Mouse (Mus musculus) gastrocnemius, postnatal 14 days (tissue): ENCODE results near the gene Acvr2b. TPM values are rescaled to one million over a fixed set of nuclear protein-coding genes. Genes with fewer than 3 reads are reported as not detected.

Experiments
- DNase-seq: peaks from one replicate; pipeline ENCODE4 v3.0.0; 2021; ENCODE audit warnings: mixed read lengths
- intact Hi-C: fragments of 180-260 bp; cut with DNase I; formaldehyde crosslinking; loops from one replicate; pipeline ENCODE4 v1.15.1; 2025; ENCODE audit warnings: low total_unique reads
- total RNA-seq, 2 experiments: library from RNA; stranded (reverse); gene quantifications; 2 replicates each; pipeline ENCODE4 v1.2.3; 2021

Gene Acvr2b
- total RNA-seq, 2 experiments from 2014 or later: 6.5 to 7.3 TPM

DNA sequence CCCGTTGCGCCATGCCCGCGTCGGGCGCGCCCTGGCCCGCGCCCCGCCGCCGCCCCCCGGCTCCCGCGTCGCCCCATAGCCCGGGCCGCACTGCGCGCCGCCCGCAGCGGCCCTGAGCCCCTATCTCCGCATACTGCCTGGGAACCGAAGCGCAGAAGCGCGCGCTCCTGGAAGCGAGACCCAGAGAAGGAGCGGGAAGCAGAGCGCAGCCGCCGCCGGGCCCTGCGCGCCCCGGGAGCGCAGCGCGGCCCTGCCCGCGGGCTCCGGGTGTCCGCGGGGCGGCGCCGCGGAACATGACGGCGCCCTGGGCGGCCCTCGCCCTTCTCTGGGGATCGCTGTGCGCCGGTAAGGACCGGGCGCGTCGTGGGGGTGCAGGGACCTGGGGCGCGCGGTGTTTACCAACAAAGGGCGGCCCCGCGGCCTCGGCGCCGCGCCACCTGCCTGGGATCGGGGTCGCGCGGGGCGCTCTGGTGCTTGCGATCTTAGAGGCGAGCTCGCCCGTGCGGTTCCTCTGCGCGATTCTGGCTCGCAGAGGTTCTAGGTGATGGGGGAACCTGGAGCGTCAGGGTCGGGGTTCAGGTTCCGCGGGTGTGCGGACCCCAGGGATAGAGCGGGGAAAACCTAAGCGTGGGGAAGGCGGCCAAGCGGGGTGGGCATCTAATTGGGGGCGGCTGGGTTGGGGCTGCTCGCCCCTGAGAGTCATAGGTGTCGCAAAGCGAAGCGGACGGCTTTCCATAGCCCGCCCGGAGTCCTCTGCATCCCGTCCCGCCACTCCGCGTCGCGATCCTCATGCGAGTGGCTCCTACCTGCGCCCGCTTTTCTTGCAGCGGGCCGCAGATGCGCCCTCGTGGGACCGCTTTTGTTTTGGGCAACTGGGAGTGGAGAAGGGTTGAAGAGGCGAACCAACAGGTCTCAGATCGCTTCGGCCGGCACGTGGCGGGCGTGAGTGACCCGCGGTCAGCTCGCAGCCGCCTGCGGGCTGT lies 626 bp downstream of the Acvr2b start:
- intact Hi-C loops: no loop called here
- DNase-seq: peak; percentile 49

DNA sequence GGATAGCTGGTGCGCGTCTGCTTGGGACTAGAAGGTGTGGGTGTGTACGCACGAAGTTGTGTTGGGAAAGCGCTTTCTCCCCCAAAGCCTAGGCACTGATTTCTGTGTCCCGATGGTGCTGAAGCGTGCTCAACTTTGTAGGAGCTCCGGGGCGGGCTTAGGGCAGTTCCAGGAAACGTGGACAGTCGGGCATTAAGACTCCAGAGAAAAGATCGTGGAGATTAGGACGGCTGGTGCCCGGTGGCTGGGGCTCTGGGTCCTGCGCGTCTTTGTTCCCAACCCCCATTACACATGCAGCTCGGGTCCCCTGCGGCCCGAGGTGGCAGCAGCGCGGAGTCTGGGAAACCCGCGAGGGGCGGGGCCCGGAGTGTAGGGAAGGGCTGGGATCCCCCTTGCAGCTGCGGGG lies 1.3 kb downstream of the Acvr2b start:
- intact Hi-C loops: no loop called here
- peak; percentile 46 for DNase-seq

DNA sequence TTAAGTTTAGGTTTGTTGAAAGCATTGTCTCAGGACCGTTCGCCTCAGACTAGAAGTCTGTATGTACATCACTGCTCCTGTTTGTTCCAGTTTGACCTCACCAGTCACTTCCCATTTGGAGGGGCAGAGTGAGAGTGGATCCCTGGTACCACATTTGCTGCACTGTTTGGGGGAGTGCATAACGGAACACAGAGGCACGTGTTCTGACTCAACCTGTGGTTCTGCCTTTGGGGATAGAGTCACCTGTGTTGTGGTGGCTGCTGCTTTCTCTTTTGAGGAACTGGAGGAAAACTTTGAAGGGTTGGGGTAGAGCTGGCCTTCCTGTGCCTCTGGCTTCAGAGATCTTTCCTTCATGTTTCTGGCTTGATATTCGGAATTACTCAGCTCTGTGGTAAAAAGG lies 2.2 kb downstream of the Acvr2b start:
- intact Hi-C loops: no loop called here
- DNase-seq: no peak

DNA sequence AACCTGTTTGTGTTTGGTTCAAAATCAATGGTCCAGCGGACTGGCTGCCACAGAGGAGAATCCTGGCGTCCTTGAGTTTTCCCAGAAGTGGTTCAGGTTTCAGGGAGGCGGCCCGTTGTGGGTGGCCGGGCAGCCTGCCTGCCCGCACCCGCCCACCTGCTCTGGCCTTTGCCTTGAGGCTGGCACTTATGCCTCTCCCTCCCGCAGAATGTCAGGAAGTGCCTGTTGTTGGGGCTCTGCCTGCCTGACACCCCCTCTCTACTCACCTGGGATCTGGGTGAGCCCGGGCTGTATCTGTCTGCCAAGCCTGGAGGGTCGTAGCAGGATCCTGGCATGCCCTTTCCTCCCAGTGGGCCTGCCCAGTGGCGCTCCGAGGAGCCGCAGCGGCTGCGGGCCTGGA lies 6.0 kb downstream of the Acvr2b start:
- DNase-seq: peak; percentile 62
- intact Hi-C loops: no loop called here

DNA sequence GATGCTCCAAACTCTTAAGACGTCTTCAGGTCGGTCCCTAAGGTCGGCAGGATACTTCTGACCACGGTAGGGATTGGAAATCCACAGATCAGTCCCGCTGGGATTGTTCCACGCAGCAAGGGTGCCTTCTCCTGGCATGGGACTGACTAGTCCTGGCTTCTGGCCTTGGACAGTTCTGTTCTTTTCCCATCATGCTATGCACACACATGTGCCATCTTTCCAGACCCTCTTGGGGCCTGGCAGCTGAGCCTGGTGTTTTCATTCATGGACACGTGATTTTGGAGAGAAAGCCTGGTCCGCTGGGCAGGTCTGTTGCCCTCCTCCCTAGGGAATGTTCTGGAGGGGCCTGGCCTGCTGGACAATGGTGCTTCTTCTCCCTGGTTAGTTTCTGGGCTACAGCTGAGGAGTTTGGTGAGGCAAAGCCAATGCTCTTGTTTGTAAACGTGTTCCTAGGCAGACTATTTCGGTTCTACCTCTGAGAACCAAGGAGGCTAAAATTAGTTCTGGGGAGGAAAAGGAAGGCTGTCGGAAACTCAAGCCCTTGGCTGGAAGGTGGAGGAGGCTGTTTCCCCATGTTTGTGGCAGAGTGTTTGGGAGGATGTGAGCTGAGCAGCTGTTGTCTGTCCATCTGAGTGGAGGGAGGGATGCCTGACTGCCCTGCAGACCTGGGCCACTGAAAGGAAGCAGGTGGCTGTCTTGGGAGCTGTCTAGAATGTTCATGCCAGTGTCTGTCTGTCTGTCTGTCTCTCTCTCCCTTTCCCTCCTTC lies 7.2 kb downstream of the Acvr2b start:
- intact Hi-C loops: no loop called here
- peak; percentile 60 for DNase-seq

DNA sequence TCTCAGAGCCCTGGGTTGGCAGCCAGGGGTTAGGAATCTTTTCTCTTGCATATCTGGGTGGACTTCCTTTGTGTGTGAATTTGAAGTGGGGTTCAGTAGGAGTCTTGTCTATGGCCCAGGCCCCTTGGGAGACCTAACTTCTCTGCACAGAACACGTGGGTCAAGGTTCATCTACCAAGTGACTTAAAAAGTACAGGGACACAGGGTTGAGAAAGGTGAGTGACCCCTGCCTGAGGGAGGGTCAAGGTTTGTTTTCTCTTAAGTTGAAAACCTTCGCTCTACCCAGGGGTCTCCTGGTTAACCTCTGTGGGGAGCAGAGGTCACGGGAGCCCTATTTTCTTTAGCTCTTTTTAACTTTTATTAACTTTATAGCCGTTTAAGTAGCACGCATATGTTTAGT lies 7.9 kb downstream of the Acvr2b start:
- no peak for DNase-seq
- intact Hi-C loops: no loop called here

DNA sequence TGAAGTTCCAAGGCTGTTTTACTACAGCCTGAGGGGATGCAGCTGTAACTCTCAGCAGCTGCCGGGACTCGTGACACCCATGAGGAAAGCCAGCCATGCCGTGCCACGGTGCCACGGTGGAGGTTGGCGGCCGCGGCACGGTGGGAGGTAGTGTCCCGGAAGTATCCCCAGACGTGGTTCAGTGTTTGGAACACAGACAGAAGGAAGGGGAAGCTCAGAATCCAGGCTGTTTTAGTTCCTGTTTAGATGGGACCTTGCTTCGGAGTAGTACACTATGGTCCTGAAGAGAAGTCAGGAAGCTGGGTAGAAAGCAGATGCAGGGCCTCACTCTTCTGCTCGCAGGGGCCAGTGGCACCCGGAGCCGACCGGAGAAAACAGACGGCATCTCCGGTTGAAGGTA lies 16.1 kb downstream of the Acvr2b start:
- intact Hi-C loops: no loop called here

DNA sequence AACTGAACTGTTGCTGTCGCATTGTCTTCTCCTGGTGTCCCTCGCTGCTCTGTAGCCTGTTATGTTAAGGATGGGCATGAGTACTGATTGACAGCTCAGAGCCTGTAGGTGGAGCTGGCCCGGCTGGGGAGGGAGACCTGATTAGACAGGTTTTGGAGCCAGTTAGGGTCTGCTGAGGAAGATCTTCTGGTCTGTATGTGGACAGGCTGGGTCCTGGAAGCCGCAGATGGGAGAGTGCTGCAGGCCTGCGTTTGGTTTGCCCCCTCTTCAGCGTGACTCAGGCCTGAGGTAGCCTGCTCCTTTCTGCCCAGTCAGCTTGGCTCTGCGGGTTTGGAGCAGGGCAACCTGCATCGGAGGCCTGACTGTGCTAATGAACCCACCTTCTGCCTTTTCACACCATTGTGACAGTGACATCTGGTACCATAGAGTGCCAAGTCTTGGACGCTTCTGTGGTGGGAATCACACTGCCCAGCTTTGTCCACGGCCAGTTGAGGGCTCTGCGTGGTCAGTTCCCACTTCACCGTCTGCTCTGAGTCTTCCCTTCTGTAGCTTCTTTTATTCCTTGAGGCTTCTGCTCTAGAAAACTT lies 18.0 kb downstream of the Acvr2b start:
- intact Hi-C loops: no loop called here

More for the DNA sequence above, 16.1 kb downstream of the Acvr2b start:
- no peak for DNase-seq

DNA sequence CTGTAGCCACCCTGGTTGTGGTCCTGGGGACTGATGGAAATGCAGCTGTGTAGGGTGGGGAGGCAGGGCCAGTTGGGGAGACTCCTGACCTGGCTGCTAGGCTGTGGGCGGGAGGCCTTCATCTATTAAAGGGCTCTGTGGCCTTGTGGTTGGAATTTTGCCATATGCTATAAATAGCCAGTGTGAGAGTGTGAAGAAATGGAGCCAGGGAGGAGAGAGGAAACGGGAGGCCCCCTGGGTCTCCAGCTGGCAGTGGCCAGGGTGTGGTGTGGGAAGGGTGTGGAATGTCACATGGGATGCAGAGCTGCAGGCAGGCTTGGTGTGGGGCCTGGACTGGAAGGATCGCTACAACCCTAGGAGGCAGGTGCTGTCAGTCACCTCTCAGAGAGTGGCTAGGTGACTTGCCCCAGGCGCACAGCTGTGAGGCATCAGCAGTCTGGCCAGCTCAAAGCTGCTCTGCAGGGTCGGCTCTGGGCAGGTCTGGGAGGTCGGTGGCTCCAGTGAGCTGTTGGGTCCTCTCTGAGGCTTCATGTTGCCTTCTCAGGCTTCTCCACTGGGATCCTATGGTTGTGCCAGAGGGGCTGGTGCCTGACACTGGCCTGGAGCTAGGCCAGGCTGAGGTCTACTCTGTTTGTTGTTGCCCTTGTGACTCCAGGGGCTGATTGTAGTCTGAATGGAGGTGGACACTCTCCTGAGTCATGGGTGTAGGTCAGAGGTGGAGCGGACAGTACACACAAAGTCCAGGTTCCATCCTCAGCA lies 23.5 kb downstream of the Acvr2b start:
- intact Hi-C loops: no loop called here
- peak; percentile 76 for DNase-seq

More for the DNA sequence above, 18.0 kb downstream of the Acvr2b start:
- DNase-seq: no peak

DNA sequence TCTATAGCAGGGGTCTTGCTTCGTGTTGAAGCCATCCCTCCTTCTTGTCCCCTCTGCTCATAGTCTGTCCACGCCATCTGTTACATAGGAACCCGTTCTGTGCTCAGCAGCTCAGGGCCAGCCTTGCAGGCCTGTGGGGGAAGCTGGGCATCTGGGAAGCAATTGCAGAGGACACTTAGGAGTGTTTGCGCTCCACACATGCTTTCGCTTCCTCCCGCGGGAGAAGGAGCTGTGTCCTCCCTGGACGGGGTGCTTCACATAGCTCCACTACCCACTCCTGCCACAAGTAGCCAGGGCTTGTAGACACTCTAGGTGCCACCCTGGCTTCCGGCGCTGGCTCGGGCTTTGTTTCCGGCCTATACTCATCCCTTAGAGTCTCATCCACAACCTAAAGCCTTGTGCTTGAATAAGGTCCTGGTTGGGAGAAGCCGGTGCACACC lies 24.1 kb downstream of the Acvr2b start:
- intact Hi-C loops: no loop called here
- DNase-seq: no peak

DNA sequence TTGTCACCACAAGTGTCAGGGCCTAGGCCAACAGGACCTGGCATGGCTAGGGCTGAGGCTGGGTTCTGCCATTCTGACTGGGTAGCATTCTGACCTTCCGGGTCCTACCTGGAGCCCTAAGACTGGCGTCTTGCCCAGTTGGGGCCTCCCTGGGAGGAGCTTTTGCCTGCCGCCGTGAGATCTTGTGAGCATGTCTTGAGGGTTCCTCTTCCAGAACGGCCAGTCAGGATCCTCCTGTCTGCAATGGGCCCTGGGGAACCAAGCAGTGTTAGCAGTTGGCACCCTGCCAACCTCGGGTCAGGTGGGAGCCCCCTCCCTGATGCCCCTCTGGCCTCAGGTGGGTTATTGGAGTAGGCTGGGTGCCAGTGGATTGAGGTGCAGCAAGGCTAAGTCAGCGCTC lies 24.6 kb downstream of the Acvr2b start:
- intact Hi-C loops: no loop called here
- DNase-seq: no peak

DNA sequence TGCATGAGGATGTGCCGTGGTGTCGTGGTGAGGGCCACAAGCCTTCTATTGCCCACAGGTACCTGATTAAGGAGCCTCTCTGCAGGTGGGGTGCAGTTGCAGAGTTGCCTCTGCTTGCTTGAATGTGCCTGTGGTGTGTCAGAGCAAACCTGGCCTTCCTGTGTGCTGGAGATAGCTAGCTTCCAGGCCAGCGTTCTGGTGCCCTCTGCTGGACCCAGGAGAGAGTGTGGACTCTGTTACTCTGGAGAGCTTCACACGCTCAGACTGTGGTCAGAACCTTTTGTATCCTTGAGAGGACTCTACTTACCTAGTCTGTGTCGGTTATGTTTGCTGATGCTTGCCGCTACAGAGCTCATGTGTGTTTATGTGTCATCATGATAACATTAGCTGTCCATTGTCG lies 28.4 kb downstream of the Acvr2b start:
- intact Hi-C loops: loop anchor here (5.0 kb wide), 1 partner anchor 68 kb away; no protein-coding TSS in a partner anchor
- peak; percentile 84 for DNase-seq

DNA sequence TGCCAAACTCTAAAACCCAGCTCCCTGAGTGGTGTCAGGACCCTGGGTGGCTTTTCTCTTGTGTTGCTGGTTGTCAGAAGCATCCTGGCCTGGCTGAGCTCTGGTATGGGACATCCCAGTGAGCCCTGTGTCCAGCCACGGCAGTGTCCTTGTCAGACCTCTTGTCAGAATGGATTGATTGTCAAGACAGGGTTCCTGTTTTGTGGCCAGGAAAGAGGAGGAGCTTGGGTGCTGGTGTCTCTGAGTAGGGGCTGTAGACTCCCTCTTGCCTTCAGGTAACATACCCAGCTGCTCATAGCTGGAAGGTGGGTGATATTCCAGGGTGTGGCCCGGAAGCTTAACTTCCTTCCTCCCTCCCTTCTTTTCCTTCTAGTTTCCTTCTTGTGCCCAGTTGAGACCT lies 33.9 kb downstream of the Acvr2b start:
- intact Hi-C loops: loop anchor here (5.0 kb wide), 1 partner anchor 39 kb away; no protein-coding TSS in a partner anchor
- no peak for DNase-seq

DNA sequence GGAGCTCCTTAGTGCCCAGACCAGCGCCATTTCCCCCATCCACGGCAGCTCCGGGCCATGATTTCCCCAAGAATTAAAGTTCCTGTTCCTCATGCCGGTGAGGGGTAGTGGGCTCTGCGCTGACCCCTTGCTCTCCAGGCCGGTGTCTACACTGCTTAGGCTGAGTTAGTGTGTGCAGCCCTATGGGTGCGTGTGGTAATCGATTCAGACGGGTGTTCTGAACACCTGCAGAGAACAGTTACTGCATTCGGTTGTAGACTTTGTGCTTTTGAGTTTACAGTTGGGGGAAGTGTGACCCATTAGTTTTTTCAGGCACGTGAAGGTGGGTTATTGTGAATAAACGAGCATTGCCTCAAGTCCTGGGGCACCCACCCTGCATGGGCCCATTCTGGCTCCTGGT lies 36.1 kb downstream of the Acvr2b start:
- DNase-seq: no peak
- intact Hi-C loops: loop anchor here (5.0 kb wide), 1 partner anchor 41 kb away; no protein-coding TSS in a partner anchor

DNA sequence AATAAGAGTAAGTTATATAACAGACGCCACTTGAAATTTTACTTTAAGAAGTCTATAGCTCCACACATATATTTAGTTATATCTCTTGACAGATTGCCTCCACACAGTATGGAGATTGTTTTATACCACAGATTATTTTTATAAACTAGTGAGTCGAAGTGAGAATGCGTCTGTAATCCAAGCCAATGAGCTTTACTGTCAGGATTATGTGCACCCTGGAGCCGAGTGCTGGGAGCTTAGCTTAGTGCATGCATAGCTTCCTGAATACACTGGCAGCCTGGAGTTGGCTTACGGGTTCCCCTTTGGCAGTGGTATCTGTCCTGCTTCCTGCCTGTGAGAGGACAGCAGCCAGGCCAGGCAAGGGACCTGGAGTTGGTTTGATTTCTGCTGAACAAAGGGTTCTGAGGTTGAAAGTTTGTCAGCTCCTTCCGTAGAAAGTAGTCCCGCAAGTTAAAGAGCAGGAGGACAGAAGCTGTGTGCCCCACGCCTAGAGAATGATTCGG lies 36.6 kb downstream of the Acvr2b start:
- intact Hi-C loops: loop anchor here (5.0 kb wide), 1 partner anchor 41 kb away; no protein-coding TSS in a partner anchor
- no peak for DNase-seq

DNA sequence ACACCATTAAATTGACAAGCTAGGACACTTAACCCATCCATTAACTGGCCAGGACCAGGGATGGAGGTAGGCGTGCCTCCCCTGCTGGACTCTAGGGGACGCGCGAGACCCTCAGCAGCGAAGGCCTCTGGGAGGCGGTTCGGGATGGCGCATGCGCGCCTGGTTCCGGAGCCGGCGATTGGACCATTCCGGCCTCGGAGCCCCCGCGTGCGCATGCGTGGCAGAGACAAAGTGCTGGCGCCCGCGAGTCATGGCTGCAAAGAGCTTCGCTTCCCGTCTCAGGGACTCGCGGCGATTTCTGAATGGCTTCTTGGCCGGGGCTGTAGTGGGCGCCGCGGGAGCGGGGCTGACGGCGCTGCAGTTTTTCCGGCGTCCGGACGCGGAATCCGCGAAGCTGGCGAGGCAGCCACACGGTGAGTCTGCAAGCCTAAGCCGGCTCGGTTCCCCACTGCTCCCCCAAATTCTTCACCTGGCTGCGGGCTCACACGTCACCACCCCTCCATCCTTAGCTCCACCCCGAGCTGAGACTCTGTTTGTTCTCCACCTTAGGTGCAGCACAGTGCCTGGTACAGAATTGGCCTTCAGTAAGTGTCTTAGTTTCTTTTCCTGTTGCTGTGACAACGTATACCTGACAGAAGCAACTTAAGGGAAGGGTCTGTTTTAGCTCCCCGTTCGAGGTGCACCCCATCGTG lies 43.0 kb downstream of the Acvr2b start, which contains the start of gene Exog:
Exog (plus strand) TSS at position 206 of the 692 bp plus-strand sequence.
- peak; percentile 99 for DNase-seq
- intact Hi-C loops: no loop called here

DNA sequence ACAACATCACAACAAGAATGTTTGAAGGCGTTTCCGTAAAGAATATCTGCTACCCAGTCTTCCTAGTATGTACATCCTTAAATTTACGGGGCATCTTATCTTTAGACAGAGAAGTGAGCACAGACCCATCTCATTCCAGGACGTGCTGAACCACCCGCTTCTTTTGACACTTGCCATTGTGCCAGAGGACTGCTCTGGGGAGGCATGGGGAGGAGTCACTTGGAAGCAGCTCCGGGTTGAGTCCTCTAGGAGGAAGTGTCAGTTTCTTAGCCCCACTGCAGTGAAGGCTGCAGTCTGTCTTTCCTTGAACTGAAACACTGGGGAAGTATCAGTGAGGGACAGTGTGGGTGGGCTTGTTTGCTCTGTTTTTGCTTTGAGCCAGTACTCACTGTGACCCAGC lies 43.8 kb downstream of the Acvr2b start:
- intact Hi-C loops: no loop called here
- no peak for DNase-seq

DNA sequence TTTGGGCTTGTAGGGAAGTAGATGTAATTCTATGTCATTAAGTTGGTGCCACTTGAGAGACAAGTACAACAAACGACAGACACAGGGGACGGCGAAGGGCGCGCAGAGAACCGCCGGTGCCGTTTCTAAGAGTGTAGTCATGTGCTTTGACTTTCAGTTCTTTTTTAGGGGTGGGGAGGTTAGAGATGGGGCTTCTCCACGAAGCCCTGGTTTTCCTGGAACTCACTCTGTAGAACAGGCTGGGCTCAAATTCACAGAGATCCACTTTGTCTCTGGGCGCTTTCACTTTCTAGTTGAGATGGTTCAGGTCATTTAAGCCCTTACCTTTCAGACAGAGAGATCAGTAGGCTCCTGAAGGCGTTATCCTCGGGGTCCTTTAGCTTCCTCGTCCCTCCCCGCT lies 54.0 kb downstream of the Acvr2b start:
- no peak for DNase-seq
- intact Hi-C loops: no loop called here
